Mouse (Mus musculus): ENCODE data around the gene Epb41l5.

The Epb41l5 gene

GRCm38 (mm10) chr1:119596954-119597480 is 51.8 kb downstream of the Epb41l5 start:
- no peak for DNase-seq (ENCODE audit: low spot score)

- no peak for DNase-seq (ENCODE audit: low spot score)
Observed at GRCm38 (mm10) chr1:119590041-119590440, 58.8 kb downstream of the Epb41l5 start.

GRCm38 (mm10) chr1:119584974-119585373 is 63.8 kb downstream of the Epb41l5 start:
- DNase-seq (ENCODE audit: low spot score), result no peak

DNA sequence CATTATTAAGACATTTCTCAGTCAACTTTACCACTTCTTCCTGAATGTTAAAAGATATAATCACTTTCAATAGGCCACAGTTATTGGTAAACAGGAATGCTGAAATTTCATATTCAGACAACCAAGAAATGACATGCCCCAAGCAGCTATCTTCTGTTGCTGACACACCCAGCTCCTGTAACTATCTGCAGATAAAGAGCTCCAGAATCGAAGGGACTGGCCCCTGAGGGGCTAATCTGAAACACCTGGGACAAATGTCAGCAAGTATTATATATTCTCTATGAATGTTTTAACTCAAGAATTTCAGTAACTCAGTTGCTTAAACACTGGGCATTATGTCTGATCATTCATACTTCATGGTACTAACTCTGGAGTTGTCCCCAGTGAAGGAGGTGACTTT is 78.7 kb downstream of the Epb41l5 start:
- no peak for DNase-seq (ENCODE audit: low spot score)

GRCm38 (mm10) chr1:119565531-119565930 is 83.3 kb downstream of the Epb41l5 start:
- no peak for DNase-seq (ENCODE audit: low spot score)

DNA sequence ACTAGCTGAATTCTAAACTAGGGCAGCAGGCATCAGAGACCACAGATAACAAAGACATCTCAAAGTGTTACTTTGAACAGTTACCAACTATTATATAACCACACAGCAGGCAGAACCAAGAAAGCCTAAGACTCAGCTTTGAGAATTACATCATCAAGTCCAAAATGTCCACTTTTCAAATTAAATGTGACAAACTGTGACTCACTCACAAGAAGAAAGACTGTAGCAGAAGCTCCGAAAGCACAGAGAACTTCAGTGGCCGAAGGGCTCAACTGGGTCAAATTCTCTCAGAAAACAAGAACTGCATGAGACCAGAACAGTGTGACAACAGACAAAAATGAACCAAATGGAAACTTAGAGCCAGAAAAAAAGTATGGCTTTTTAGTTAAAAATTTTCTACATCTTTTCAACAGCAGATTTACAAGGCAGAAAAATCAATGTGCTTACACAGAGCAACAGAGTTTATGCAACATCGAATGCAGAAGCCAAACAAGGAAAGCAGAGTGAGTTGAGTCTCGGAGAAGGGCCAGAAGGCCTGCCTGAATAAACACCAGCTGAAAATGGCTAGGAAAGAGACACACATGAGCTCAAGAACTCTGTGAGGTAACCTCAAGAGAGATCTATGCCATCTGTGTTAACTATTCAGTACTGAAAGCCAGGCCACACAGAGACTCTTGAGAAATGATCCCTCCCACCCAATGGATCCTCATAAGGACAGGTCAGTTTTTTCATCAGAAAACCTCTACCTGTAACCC is 91.0 kb downstream of the Epb41l5 start:
- no peak for DNase-seq (ENCODE audit: low spot score)

- no peak for DNase-seq (ENCODE audit: low spot score)
Observed at GRCm38 (mm10) chr1:119555651-119556050, 93.1 kb downstream of the Epb41l5 start.

DNA sequence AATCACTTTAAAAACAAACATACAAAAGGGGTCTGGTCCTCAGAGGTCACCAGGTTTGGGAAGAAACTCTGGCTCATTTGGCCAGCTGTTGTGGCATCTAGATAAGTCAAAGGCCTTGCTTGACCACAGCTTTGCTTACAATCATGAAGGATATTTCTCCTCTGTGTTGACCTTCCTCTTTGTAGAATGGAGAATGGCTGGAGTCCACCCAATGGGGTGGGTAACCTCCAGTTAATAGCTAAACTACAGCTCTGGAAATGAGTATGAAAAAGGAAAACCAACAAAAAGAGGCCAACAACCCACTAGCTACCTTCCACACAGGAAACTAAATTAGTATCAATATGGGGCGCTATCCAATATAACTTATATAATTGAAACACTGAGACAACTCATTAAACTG is 97.1 kb downstream of the Epb41l5 start:
- DNase-seq (ENCODE audit: low spot score), result no peak

GRCm38 (mm10) chr1:119550064-119550463 is 98.7 kb downstream of the Epb41l5 start:
- DNase-seq (ENCODE audit: low spot score), result no peak

DNA sequence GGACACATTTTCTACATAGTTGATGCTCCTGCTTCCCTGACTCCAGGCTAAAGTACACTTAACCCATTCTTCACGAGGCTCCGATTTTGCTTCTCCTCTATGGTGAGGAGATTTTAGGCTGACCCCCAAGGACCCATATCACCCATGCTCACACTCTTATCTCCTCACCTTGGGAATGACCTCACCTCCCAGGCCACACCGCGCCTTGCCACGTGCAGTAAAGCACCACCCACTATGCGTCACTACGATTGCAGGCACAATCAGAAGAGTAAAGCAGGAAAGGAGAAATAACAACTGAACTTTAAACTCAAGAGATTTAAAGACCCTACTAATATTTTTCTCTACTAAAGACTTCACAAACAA is 99.5 kb downstream of the Epb41l5 start:
- DNase-seq (ENCODE audit: low spot score), result no peak

DNA sequence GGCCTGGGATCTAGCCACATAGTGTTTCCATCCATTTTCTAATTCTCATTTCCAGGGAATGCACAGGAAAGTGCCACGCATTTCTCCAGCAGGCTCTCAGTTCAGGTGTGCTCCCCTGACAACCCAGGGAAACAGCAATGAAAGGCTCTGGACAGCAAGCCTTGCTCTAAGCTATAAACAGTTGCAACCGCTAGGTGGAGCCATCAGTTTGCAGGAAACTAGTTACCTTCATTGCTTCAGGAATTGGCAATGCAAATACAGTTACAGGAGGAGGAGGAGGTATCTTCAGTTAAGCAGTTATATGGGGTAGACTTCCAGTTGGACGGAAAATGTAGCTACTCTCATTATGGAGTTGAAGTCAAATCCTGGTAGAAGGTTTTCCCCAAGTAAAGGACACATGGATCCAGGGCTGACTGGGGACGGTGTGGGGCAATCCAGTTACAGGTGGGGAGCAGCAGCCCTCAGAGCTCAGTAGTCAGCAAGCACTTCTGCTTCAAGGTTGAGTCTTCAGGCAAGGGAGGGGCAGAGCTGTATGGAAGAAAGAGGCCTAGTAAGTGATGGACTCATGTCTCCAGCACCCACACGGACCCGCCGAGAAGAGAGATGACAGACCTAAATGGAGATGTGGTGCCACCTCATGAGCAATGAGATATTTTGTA is 100.0 kb downstream of the Epb41l5 start:
- DNase-seq (ENCODE audit: low spot score), result no peak

GRCm38 (mm10) chr1:119546490-119546889 is 102.3 kb downstream of the Epb41l5 start:
- DNase-seq (ENCODE audit: low spot score), result no peak

DNA sequence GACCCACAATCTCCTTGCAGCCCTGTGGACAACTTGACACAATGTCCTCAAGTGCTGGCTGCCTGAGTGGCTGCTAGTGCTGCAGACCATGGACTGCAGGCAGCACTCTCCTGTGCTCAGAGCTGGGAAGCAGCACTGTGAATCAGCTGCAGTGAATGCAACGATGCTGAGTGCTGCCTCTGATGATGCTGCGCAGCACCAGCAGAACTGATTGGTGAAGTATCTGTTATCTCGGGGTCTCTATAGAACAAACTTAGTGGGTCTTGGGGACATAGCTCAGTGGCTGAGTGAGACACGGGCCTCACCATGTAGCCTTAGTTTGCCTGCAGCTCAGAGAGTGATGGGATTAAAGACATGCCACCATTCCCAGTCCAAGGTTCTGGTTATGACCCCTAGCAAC is 103.1 kb downstream of the Epb41l5 start:
- no peak for DNase-seq (ENCODE audit: low spot score)

GRCm38 (mm10) chr1:119545164-119545563 is 103.6 kb downstream of the Epb41l5 start:
- no peak for DNase-seq (ENCODE audit: low spot score)

DNA sequence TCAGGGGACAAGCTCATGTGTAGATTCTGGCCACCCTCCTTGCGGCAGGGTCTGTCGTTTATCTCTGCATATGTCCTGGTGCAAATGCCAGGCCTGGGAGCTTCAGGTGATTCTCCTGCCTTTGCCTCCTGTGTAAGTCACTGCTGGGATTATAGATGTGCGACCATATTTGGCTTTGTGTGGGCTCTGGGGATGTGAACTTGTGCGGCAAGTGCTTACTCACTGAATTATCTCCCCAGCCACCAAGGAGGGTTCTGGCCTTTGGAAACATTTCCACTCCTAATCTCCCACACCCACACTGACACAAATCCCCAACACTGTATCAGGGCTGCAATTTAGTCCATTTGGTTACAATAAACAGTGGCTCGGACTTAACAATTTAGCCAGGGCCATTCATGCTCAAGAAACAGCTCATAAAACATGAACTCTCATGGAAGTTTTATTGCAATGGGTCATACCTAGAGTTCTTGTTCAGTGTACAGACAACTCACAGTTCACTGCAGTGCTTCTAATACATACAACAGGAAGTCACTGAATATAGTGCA is 104.1 kb downstream of the Epb41l5 start:
- DNase-seq (ENCODE audit: low spot score), result no peak

DNA sequence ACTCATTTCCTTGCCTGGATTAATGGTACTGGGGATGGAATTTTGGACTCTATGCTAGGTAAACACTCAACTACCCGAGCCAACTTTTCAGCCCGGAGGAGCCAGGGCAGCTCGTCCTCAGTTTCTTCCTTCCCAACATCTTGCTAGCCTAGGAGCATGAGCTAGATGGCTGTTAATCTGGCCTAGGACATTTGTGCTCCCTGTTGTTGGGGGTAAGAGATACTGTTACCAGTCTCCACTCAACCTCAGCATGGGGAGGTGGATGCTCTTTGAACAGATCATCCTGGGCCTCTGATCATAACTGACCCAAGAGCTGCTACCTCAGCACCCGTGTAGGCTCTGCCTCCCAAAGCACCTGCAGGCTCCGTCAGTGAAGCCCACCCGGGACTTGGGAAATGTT is 105.5 kb downstream of the Epb41l5 start:
- DNase-seq (ENCODE audit: low spot score), result no peak

DNA sequence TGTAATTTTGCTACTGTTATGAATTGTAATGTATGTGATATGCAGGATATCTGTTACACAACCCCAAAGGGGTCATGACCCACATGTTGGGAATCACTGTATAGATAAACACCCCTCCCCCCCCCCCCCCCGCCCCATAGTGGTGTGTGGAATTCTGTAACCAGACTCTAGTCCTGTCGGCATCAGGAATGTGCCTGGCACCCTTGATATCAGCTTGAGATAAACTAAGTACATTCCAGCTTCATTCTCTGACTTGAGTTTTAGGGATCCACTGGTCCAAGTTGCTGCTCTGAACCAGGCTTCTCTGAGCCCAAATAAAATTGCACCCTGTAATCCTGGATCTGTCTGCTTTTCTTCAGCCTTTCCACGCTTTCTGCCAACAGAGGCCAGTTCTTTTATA is 107.2 kb downstream of the Epb41l5 start:
- no peak for DNase-seq (ENCODE audit: low spot score)

GRCm38 (mm10) chr1:119540836-119541557 is 107.8 kb downstream of the Epb41l5 start:
- DNase-seq (ENCODE audit: low spot score), result no peak

DNA sequence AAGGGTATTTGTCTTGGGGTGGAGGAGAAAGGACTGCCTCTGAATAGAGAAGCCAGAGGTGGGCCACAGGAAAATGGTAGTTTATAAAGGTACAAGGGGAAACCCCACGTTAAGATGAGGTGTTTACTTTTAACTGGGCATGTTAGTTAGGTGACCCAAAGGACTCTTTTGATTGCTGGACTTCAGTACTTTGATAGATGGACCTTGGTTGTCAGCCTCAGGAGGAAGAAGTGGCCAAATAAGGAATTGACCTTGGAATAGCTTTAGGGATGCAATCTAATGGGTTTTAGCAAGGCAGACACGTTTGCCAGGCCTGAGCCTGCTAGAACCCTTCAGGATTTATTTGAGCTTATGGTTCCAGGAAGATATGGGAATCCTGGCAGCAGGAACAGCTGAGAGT is 109.5 kb downstream of the Epb41l5 start:
- no peak for DNase-seq (ENCODE audit: low spot score)

DNA sequence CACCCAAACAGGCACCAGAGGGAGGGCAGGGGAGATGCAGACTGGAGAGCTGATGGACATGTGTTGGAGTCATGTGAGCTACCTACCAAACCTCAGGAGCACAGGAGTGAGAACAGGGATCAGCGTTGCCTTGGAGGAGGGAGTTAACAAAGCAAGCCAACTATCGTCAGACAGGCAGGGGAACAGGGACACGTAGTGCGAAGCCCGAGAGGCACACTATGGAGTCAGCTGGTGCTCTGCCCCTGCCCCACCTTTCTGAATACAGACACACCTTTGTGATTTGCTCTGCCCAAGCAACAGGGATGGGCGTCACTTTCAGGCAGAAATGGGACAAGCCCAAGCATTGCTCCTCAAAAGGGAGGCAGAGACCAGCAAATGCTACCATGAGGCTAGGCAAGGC is 111.1 kb downstream of the Epb41l5 start:
- DNase-seq (ENCODE audit: low spot score), result no peak

DNA sequence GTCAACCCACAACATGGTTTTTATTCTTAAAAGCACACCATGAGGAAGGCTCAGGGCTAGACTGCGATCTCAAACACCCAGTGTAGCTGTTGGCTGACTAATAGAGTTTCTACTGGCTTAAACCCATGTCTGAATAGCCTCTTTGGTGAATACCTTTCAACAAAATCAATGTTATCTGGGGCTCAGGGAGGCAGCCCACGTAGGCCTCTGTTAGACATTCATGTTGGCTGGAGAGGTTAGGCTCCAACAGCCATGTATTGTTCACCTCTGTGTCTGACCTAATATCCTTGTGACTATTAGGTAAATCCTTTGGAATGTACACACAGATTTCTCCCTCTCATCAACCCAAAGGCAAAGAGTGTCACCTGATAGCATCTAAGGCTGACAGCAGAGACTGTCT is 112.7 kb downstream of the Epb41l5 start:
- no peak for DNase-seq (ENCODE audit: low spot score)

- no peak for DNase-seq (ENCODE audit: low spot score)
Observed at GRCm38 (mm10) chr1:119534341-119534740, 114.5 kb downstream of the Epb41l5 start.
